Mouse (Mus musculus): ENCODE measurements around the gene Lig3. TPM values are rescaled to one million over a fixed set of nuclear protein-coding genes. Genes with fewer than 3 reads are reported as not detected.

Lig3 gene
- polyA plus RNA-seq (2016; fragmentation: Nextera tagmentation; extraction: Ambion mirVana), result 40.7 and 42.6 TPM in 2 replicates

- peaks cover 14% of the 10 kb centered on the region for H3K4me1 ChIP-seq
- WGBS, result under 1% methylated on average over 81 of the region's 90 CpGs
- H3K9ac ChIP-seq, result peak within 1 kb of the TSS; percentile 94
- H3K4me2 ChIP-seq (replicated peaks), result peak within 1 kb of the TSS; percentile 61
- peak within 1 kb of the TSS; percentile 88 for H3K27ac ChIP-seq
- peaks cover 29% of the 10 kb centered on the region for H3K36me3 ChIP-seq
- H3K9me3 ChIP-seq, result no peaks in the 10 kb centered on the region
- peak within 1 kb of the TSS; percentile 86 for H3K4me3 ChIP-seq
- ATAC-seq (ENCODE audit: low FRiP score, low read depth), result peak; percentile 97
- no peaks in the 10 kb centered on the region for H3K27me3 ChIP-seq (replicated peaks)
Measured at GRCm38 (mm10) chr11:82780983-82781903, at the start of gene Lig3. TSS of gene Lig3 (plus strand) at chr11:82781108.

GRCm38 (mm10) chr11:82734227-82734626 is 46.7 kb upstream of the Lig3 start:
- H3K36me3 ChIP-seq, result no peaks in the 10 kb centered on the region
- no peaks in the 10 kb centered on the region for H3K27me3 ChIP-seq (replicated peaks)
- H3K4me1 ChIP-seq, result no peaks in the 10 kb centered on the region
- no peak for ATAC-seq (ENCODE audit: low FRiP score, low read depth)
- H3K4me2 ChIP-seq (replicated peaks), result no peak overlapping the region
- H3K27ac ChIP-seq, result no peak overlapping the region
- H3K4me3 ChIP-seq, result no peak overlapping the region
- H3K9ac ChIP-seq, result no peak overlapping the region
- no peaks in the 10 kb centered on the region for H3K9me3 ChIP-seq

GRCm38 (mm10) chr11:82739006-82739405 is 41.9 kb upstream of the Lig3 start:
- ATAC-seq (ENCODE audit: low FRiP score, low read depth), result no peak
- Histone ChIP-seq H3K27ac (no peak overlapping the region), H3K4me2 (replicated peaks) (no peak overlapping the region), H3K4me1 (no peaks in the 10 kb centered on the region), H3K4me3 (no peak overlapping the region), H3K9ac (no peak overlapping the region), H3K27me3 (replicated peaks) (no peaks in the 10 kb centered on the region), H3K36me3 (no peaks in the 10 kb centered on the region), H3K9me3 (no peaks in the 10 kb centered on the region)

- Histone ChIP-seq H3K36me3 (no peaks in the 10 kb centered on the region), H3K27me3 (replicated peaks) (no peaks in the 10 kb centered on the region), H3K4me3 (no peak overlapping the region), H3K27ac (no peak overlapping the region), H3K4me1 (no peaks in the 10 kb centered on the region), H3K9ac (no peak overlapping the region), H3K4me2 (replicated peaks) (no peak overlapping the region), H3K9me3 (no peaks in the 10 kb centered on the region)
- 40% methylated on average over 6 of the region's 6 CpGs for WGBS
- ATAC-seq (ENCODE audit: low FRiP score, low read depth), result no peak
Measured at GRCm38 (mm10) chr11:82746138-82746537, 34.8 kb upstream of the Lig3 start.

- Histone ChIP-seq H3K9ac (no peak overlapping the region), H3K4me1 (no peaks in the 10 kb centered on the region), H3K9me3 (no peaks in the 10 kb centered on the region), H3K27me3 (replicated peaks) (no peaks in the 10 kb centered on the region), H3K4me2 (replicated peaks) (no peak overlapping the region), H3K36me3 (no peaks in the 10 kb centered on the region), H3K4me3 (no peak overlapping the region), H3K27ac (no peak overlapping the region)
- 86% methylated on average over 8 of the region's 8 CpGs for WGBS
- ATAC-seq (ENCODE audit: low FRiP score, low read depth), result no peak
Measured at GRCm38 (mm10) chr11:82746857-82747366, 34.0 kb upstream of the Lig3 start.

GRCm38 (mm10) chr11:82752349-82753115 is 28.4 kb upstream of the Lig3 start:
- 81% methylated on average over 5 of the region's 6 CpGs for WGBS
- no peaks in the 10 kb centered on the region for H3K4me1 ChIP-seq
- H3K27me3 ChIP-seq (replicated peaks), result no peaks in the 10 kb centered on the region
- no peaks in the 10 kb centered on the region for H3K36me3 ChIP-seq
- H3K27ac ChIP-seq, result no peak overlapping the region
- H3K4me2 ChIP-seq (replicated peaks), result no peak overlapping the region
- no peak overlapping the region for H3K9ac ChIP-seq
- no peaks in the 10 kb centered on the region for H3K9me3 ChIP-seq
- H3K4me3 ChIP-seq, result no peak overlapping the region
- ATAC-seq (ENCODE audit: low FRiP score, low read depth), result no peak

GRCm38 (mm10) chr11:82755919-82756318 is 25.0 kb upstream of the Lig3 start:
- no peak overlapping the region for H3K4me3 ChIP-seq
- no peak for ATAC-seq (ENCODE audit: low FRiP score, low read depth)
- no peaks in the 10 kb centered on the region for H3K4me1 ChIP-seq
- H3K36me3 ChIP-seq, result no peaks in the 10 kb centered on the region
- no peaks in the 10 kb centered on the region for H3K27me3 ChIP-seq (replicated peaks)
- H3K9ac ChIP-seq, result no peak overlapping the region
- no peak overlapping the region for H3K27ac ChIP-seq
- 100% methylated on average over 1 of the region's 1 CpGs for WGBS
- no peak overlapping the region for H3K4me2 ChIP-seq (replicated peaks)
- no peaks in the 10 kb centered on the region for H3K9me3 ChIP-seq

- peaks cover 20% of the 10 kb centered on the region for H3K4me1 ChIP-seq
- H3K4me2 ChIP-seq (replicated peaks), result no peak overlapping the region
- H3K4me3 ChIP-seq, result no peak overlapping the region
- no peak overlapping the region for H3K27ac ChIP-seq
- ATAC-seq (ENCODE audit: low FRiP score, low read depth), result no peak
- H3K9ac ChIP-seq, result no peak overlapping the region
- 82% methylated on average over 6 of the region's 6 CpGs for WGBS
- no peaks in the 10 kb centered on the region for H3K36me3 ChIP-seq
- H3K27me3 ChIP-seq (replicated peaks), result no peaks in the 10 kb centered on the region
- H3K9me3 ChIP-seq, result no peaks in the 10 kb centered on the region
Measured at GRCm38 (mm10) chr11:82762286-82762829, 18.6 kb upstream of the Lig3 start.

GRCm38 (mm10) chr11:82763261-82763660 is 17.6 kb upstream of the Lig3 start:
- ATAC-seq (ENCODE audit: low FRiP score, low read depth), result no peak
- H3K4me1 ChIP-seq, result peaks cover 20% of the 10 kb centered on the region
- no peaks in the 10 kb centered on the region for H3K27me3 ChIP-seq (replicated peaks)
- no peaks in the 10 kb centered on the region for H3K36me3 ChIP-seq
- H3K9ac ChIP-seq, result peak overlapping the region; percentile 75
- 13% methylated on average over 4 of the region's 4 CpGs for WGBS
- H3K9me3 ChIP-seq, result no peaks in the 10 kb centered on the region
- H3K4me2 ChIP-seq (replicated peaks), result peak overlapping the region; percentile 95
- H3K4me3 ChIP-seq, result peak overlapping the region; percentile 88
- H3K27ac ChIP-seq, result peak overlapping the region; percentile 59; the same call in 1 of the 2 replicates

GRCm38 (mm10) chr11:82763742-82764437 is 17.0 kb upstream of the Lig3 start, which contains the start of the genes Cct6b and Zfp830:
TSS of gene Cct6b (minus strand) at chr11:82764321.
TSS of gene Zfp830 (plus strand) at chr11:82764345.
- Histone ChIP-seq H3K9me3 (no peaks in the 10 kb centered on the region), H3K27me3 (replicated peaks) (no peaks in the 10 kb centered on the region), H3K36me3 (no peaks in the 10 kb centered on the region), H3K9ac (peak within 1 kb of the TSS; percentile 75), H3K4me3 (peak within 1 kb of the TSS; percentile 88), H3K4me1 (peaks cover 20% of the 10 kb centered on the region), H3K4me2 (replicated peaks) (peak within 1 kb of the TSS; percentile 95), H3K27ac (peak within 1 kb of the TSS; percentile 59)
- WGBS, result under 1% methylated on average over 44 of the region's 44 CpGs
- ATAC-seq (ENCODE audit: low FRiP score, low read depth), result peak; percentile 100

- Histone ChIP-seq H3K27me3 (replicated peaks) (no peaks in the 10 kb centered on the region), H3K9ac (peak overlapping the region; percentile 75), H3K36me3 (no peaks in the 10 kb centered on the region), H3K4me2 (replicated peaks) (peak overlapping the region; percentile 95), H3K4me3 (peak overlapping the region; percentile 88), H3K27ac (no peak overlapping the region), H3K9me3 (no peaks in the 10 kb centered on the region), H3K4me1 (peaks cover 20% of the 10 kb centered on the region)
- peak; percentile 67 for ATAC-seq (ENCODE audit: low FRiP score, low read depth)
- under 1% methylated on average over 28 of the region's 28 CpGs for WGBS
Measured at GRCm38 (mm10) chr11:82764438-82764924, 16.4 kb upstream of the Lig3 start.
